Mouse (Mus musculus) embryonic facial prominence, embryonic 14.5 days (tissue): Measurements from ENCODE around the gene Gm20737. TPM values are rescaled to one million over a fixed set of nuclear protein-coding genes. Genes with fewer than 3 reads are reported as not detected.
"Not testable (repeated sequence)": the region's sequence is repeated elsewhere in the genome, so short reads cannot be mapped to it uniquely, and the experiment has no call there.

Source experiments
- ATAC-seq: fragments of 200-750 bp; cut with Nextera tagmentation; 2 replicates; pipeline ENCODE4 v1.8.0; 2017; ENCODE audit warnings: low read depth, moderate number of reproducible peaks, moderate TSS enrichment
- DNase-seq: peaks from one replicate; pipeline ENCODE4 v3.0.0-alpha.2; 2015; ENCODE audit warnings: low spot score
- H3K27ac ChIP-seq: fragments of 300-500 bp; sonication (generic); replicated peaks from 2 replicates; pipeline ENCODE4 v1.5.1; 2014; ENCODE audit warnings: low read depth, mild to moderate bottlenecking, low read length, moderate library complexity
- H3K27me3 ChIP-seq: fragments of 300-500 bp; sonication (generic); replicated peaks from 2 replicates; pipeline ENCODE4 v1.6.1; 2014; ENCODE audit warnings: low read length; ENCODE audit not compliant: control insufficient read depth, insufficient read depth
- H3K36me3 ChIP-seq: fragments of 300-500 bp; sonication (generic); 2 replicates; pipeline ENCODE4 v1.6.1; 2014; ENCODE audit warnings: low read length, mixed read lengths; ENCODE audit not compliant: control insufficient read depth, insufficient read depth
- H3K4me1 ChIP-seq: fragments of 300-500 bp; sonication (generic); 2 replicates; pipeline ENCODE4 v1.6.1; 2014; ENCODE audit warnings: antibody characterized with exemption, low read length; ENCODE audit not compliant: control insufficient read depth, insufficient read depth
- H3K4me2 ChIP-seq: fragments of 300-500 bp; sonication (generic); 2 replicates; pipeline ENCODE4 v1.6.1; 2014; ENCODE audit warnings: low read depth, mild to moderate bottlenecking, low read length, moderate library complexity, mixed read lengths
- H3K4me3 ChIP-seq: fragments of 300-500 bp; sonication (generic); 2 replicates; pipeline ENCODE4 v1.5.1; 2014; ENCODE audit warnings: low read depth, mild to moderate bottlenecking, low read length
- H3K9ac ChIP-seq: fragments of 300-500 bp; sonication (generic); 2 replicates; pipeline ENCODE4 v1.6.1; 2014; ENCODE audit warnings: low read depth, mild to moderate bottlenecking, low read length, moderate library complexity, mixed read lengths
- H3K9me3 ChIP-seq: fragments of 300-500 bp; sonication (generic); 2 replicates; pipeline ENCODE4 v1.6.1; 2016; ENCODE audit warnings: low read length; ENCODE audit not compliant: control insufficient read depth
- WGBS: fragments of 180-500 bp; shearing (Covaris S2); extraction: QIAGEN DNeasy Blood & Tissue Kit; methylation state at CpG from one replicate; pipeline ENCODE4 v1.1.7; 2014; 5-methylcytosine and 5-hydroxymethylcytosine counted together
- polyA plus RNA-seq: library from polyadenylated mRNA; unstranded; fragments of >200 nt; fragmentation: Nextera tagmentation; extraction: Ambion mirVana; gene quantifications from 2 replicates; pipeline ENCODE4 v1.2.1, GENCODE M21; 2014

Gene Gm20737
- not detected in 2 replicates for polyA plus RNA-seq

GRCm38 (mm10) chrY:10535942-10536341 is at the start of gene Gm20737:
TSS of gene Gm20737 (minus strand) at chrY:10536042.
- ATAC-seq, H3K9ac ChIP-seq, H3K9me3 ChIP-seq, H3K4me2 ChIP-seq, H3K27ac ChIP-seq, H3K4me1 ChIP-seq, H3K4me3 ChIP-seq, DNase-seq, H3K36me3 ChIP-seq, H3K27me3 ChIP-seq: not testable (repeated sequence)

GRCm38 (mm10) chrY:10553153-10553552 is 17.3 kb upstream of the Gm20737 start, which contains the start of gene Gm21775:
TSS of gene Gm21775 (plus strand) at chrY:10553453.
- H3K4me1 ChIP-seq, H3K27me3 ChIP-seq, H3K4me3 ChIP-seq, H3K36me3 ChIP-seq, ATAC-seq, H3K4me2 ChIP-seq, H3K9ac ChIP-seq, H3K9me3 ChIP-seq, DNase-seq, H3K27ac ChIP-seq: not testable (repeated sequence)
- WGBS = 83% methylated on average over 1 of the region's 5 CpGs

Other genes with a start within 250 kb of the Gm20737 start
- not detected in 2 replicates for gene Gm20834, start 211.5 kb downstream of the Gm20737 start, polyA plus RNA-seq
- not detected in 2 replicates for gene Gm28510, start 123.3 kb downstream of the Gm20737 start, polyA plus RNA-seq
- not detected in 2 replicates for gene Gm21775, start 17.4 kb upstream of the Gm20737 start, polyA plus RNA-seq
- gene Gm21900, start 80.3 kb upstream of the Gm20737 start, polyA plus RNA-seq = not detected in 2 replicates
- not detected in 2 replicates for gene Gm20777, start 216.4 kb upstream of the Gm20737 start, polyA plus RNA-seq